Mouse (Mus musculus) forebrain, embryonic 10.5 days (tissue): ENCODE data around the gene Sgip1. TPM values are rescaled to one million over a fixed set of nuclear protein-coding genes. Genes with fewer than 3 reads are reported as not detected.
A peak's percentile ranks its signal among the peaks of the same experiment; 100 is the strongest.

Source experiments
- DNase-seq: peaks from one replicate; pipeline ENCODE4 v3.0.0-alpha.2; 2017; ENCODE audit warnings: low spot score; ENCODE audit errors: extremely low spot score
- H3K27ac ChIP-seq: fragments of 300-500 bp; sonication (generic); 2 replicates; pipeline ENCODE4 v1.5.1; 2016; ENCODE audit warnings: mild to moderate bottlenecking
- H3K27me3 ChIP-seq: fragments of 300-500 bp; sonication (generic); 2 replicates; pipeline ENCODE4 v1.6.1; 2016; ENCODE audit warnings: mild to moderate bottlenecking; ENCODE audit not compliant: poor library complexity, severe bottlenecking
- H3K36me3 ChIP-seq: fragments of 300-500 bp; sonication (generic); replicated peaks from 2 replicates; pipeline ENCODE4 v1.6.1; 2016; ENCODE audit warnings: mild to moderate bottlenecking, moderate library complexity
- H3K4me1 ChIP-seq: fragments of 300-500 bp; sonication (generic); 2 replicates; pipeline ENCODE4 v1.6.1; 2016
- H3K4me3 ChIP-seq: fragments of 300-500 bp; sonication (generic); 2 replicates; pipeline ENCODE4 v1.5.1; 2016; ENCODE audit warnings: mild to moderate bottlenecking, moderate library complexity
- H3K9me3 ChIP-seq: fragments of 300-500 bp; sonication (generic); 2 replicates; pipeline ENCODE4 v1.6.1; 2016; ENCODE audit warnings: mild to moderate bottlenecking, moderate library complexity
- WGBS: fragments of 180-500 bp; shearing (Covaris S2); methylation state at CpG from one replicate; pipeline ENCODE4 v1.1.7; 2016; 5-methylcytosine and 5-hydroxymethylcytosine counted together
- polyA plus RNA-seq: library from polyadenylated mRNA; unstranded; fragments of >200 nt; fragmentation: Nextera tagmentation; extraction: Ambion mirVana; gene quantifications from 2 replicates; pipeline ENCODE4 v1.2.1, GENCODE M21; 2016

Sgip1 gene
- polyA plus RNA-seq, 1 experiment from 2014 or later: 7.5 TPM

GRCm38 (mm10) chr4:102854928-102855892 is 114.1 kb downstream of the Sgip1 start:
- DNase-seq: peak; percentile 62
- Histone ChIP-seq H3K27ac (0 out of 2 replicates have a peak overlapping the region, but pooled peaks have one; percentile 11), H3K27me3 (no peaks in the 10 kb centered on the region; the same call in 1 of the 2 replicates), H3K4me1 (peaks cover 23% of the 10 kb centered on the region), H3K36me3 (no peaks in the 10 kb centered on the region), H3K4me3 (no peak overlapping the region), H3K9me3 (no peaks in the 10 kb centered on the region)
- WGBS: 48% methylated on average over 10 of the region's 10 CpGs

GRCm38 (mm10) chr4:102856086-102856485 is 115.0 kb downstream of the Sgip1 start:
- Histone ChIP-seq H3K4me3 (0 out of 2 replicates have a peak overlapping the region, but pooled peaks have one; percentile 0), H3K36me3 (no peaks in the 10 kb centered on the region), H3K4me1 (peaks cover 23% of the 10 kb centered on the region), H3K27ac (peak overlapping the region; percentile 54), H3K9me3 (no peaks in the 10 kb centered on the region), H3K27me3 (no peaks in the 10 kb centered on the region; the same call in 1 of the 2 replicates)
- 24% methylated on average over 7 of the region's 7 CpGs for WGBS
- DNase-seq: peak; percentile 33

- H3K4me3 ChIP-seq: no peak overlapping the region
- H3K36me3 ChIP-seq: no peaks in the 10 kb centered on the region
- no peak for DNase-seq
- no peak overlapping the region for H3K27ac ChIP-seq
- WGBS: 97% methylated on average over 15 of the region's 15 CpGs
- H3K4me1 ChIP-seq: peaks cover 29% of the 10 kb centered on the region
- H3K9me3 ChIP-seq: no peaks in the 10 kb centered on the region
- H3K27me3 ChIP-seq: no peaks in the 10 kb centered on the region
These were observed 118.4 kb downstream of the Sgip1 start for GRCm38 (mm10) chr4:102859259-102860194.

GRCm38 (mm10) chr4:102862751-102863710 is 121.9 kb downstream of the Sgip1 start:
- WGBS: 83% methylated on average over 15 of the region's 15 CpGs
- Histone ChIP-seq H3K4me3 (no peak overlapping the region), H3K4me1 (peaks cover 7% of the 10 kb centered on the region), H3K9me3 (no peaks in the 10 kb centered on the region), H3K27me3 (no peaks in the 10 kb centered on the region), H3K27ac (no peak overlapping the region), H3K36me3 (no peaks in the 10 kb centered on the region)
- no peak for DNase-seq

GRCm38 (mm10) chr4:102866531-102866930 is 125.4 kb downstream of the Sgip1 start:
- H3K9me3 ChIP-seq: no peaks in the 10 kb centered on the region
- 93% methylated on average over 3 of the region's 3 CpGs for WGBS
- no peak overlapping the region for H3K27ac ChIP-seq
- no peaks in the 10 kb centered on the region for H3K27me3 ChIP-seq
- DNase-seq: no peak
- no peaks in the 10 kb centered on the region for H3K36me3 ChIP-seq
- peaks cover 7% of the 10 kb centered on the region for H3K4me1 ChIP-seq
- no peak overlapping the region for H3K4me3 ChIP-seq

- no peak overlapping the region for H3K4me3 ChIP-seq
- no peak for DNase-seq
- no peaks in the 10 kb centered on the region for H3K27me3 ChIP-seq
- no peaks in the 10 kb centered on the region for H3K9me3 ChIP-seq
- no peak overlapping the region for H3K27ac ChIP-seq
- WGBS: 84% methylated on average over 4 of the region's 4 CpGs
- H3K4me1 ChIP-seq: no peaks in the 10 kb centered on the region
- H3K36me3 ChIP-seq: no peaks in the 10 kb centered on the region
These were observed 130.2 kb downstream of the Sgip1 start for GRCm38 (mm10) chr4:102871274-102871673.

- 97% methylated on average over 3 of the region's 3 CpGs for WGBS
- no peak for DNase-seq
- Histone ChIP-seq H3K4me3 (no peak overlapping the region), H3K27ac (no peak overlapping the region), H3K36me3 (0 out of 2 replicates have a peak, but pooled peaks cover 2% of the 10 kb centered on the region), H3K27me3 (no peaks in the 10 kb centered on the region), H3K4me1 (no peaks in the 10 kb centered on the region), H3K9me3 (peaks cover 3% of the 10 kb centered on the region; the same call in 1 of the 2 replicates)
These were observed 142.0 kb downstream of the Sgip1 start for GRCm38 (mm10) chr4:102883142-102883541.

- WGBS: 83% methylated on average over 4 of the region's 4 CpGs
- Histone ChIP-seq H3K9me3 (peaks cover 3% of the 10 kb centered on the region; the same call in 1 of the 2 replicates), H3K4me3 (no peak overlapping the region), H3K36me3 (0 out of 2 replicates have a peak, but pooled peaks cover 2% of the 10 kb centered on the region), H3K27ac (no peak overlapping the region), H3K27me3 (no peaks in the 10 kb centered on the region), H3K4me1 (no peaks in the 10 kb centered on the region)
- no peak for DNase-seq
These were observed 143.1 kb downstream of the Sgip1 start for GRCm38 (mm10) chr4:102884228-102884627.

GRCm38 (mm10) chr4:102886459-102886858 is 145.4 kb downstream of the Sgip1 start:
- 72% methylated on average over 2 of the region's 2 CpGs for WGBS
- Histone ChIP-seq H3K4me1 (no peaks in the 10 kb centered on the region), H3K36me3 (0 out of 2 replicates have a peak, but pooled peaks cover 2% of the 10 kb centered on the region), H3K27ac (no peak overlapping the region), H3K27me3 (no peaks in the 10 kb centered on the region), H3K9me3 (peaks cover 3% of the 10 kb centered on the region; the same call in 1 of the 2 replicates), H3K4me3 (no peak overlapping the region)
- no peak for DNase-seq

- H3K27me3 ChIP-seq: no peaks in the 10 kb centered on the region
- H3K27ac ChIP-seq: no peak overlapping the region
- no peak for DNase-seq
- H3K36me3 ChIP-seq: 0 out of 2 replicates have a peak, but pooled peaks cover 2% of the 10 kb centered on the region
- 88% methylated on average over 4 of the region's 4 CpGs for whole genome bisulfite sequencing
- H3K9me3 ChIP-seq: peaks cover 3% of the 10 kb centered on the region; the same call in 1 of the 2 replicates
- no peaks in the 10 kb centered on the region for H3K4me1 ChIP-seq
- H3K4me3 ChIP-seq: no peak overlapping the region
These were observed 145.8 kb downstream of the Sgip1 start for GRCm38 (mm10) chr4:102886902-102887301.

- 90% methylated on average over 14 of the region's 14 CpGs for WGBS
These were observed 146.9 kb downstream of the Sgip1 start for GRCm38 (mm10) chr4:102887770-102888689.

More at GRCm38 (mm10) chr4:102887770-102888689, 146.9 kb downstream of the Sgip1 start:
- no peak for DNase-seq
- Histone ChIP-seq H3K9me3 (no peaks in the 10 kb centered on the region), H3K27me3 (no peaks in the 10 kb centered on the region), H3K4me3 (no peak overlapping the region), H3K4me1 (no peaks in the 10 kb centered on the region), H3K27ac (no peak overlapping the region), H3K36me3 (no peaks in the 10 kb centered on the region)
